Mouse (Mus musculus) heart, embryonic 12.5 days (tissue): ENCODE results near the gene Uhrf2. TPM values are rescaled to one million over a fixed set of nuclear protein-coding genes. Genes with fewer than 3 reads are reported as not detected.

ENCODE experiments used
- ATAC-seq: fragments of 200-750 bp; cut with Nextera tagmentation; 2 replicates; pipeline ENCODE4 v1.8.0; 2017; ENCODE audit warnings: moderate TSS enrichment, moderate library complexity; ENCODE audit not compliant: insufficient number of reproducible peaks, low FRiP score
- H3K27ac ChIP-seq: fragments of 300-500 bp; sonication (generic); 2 replicates; pipeline ENCODE4 v1.5.1; 2016; ENCODE audit warnings: mild to moderate bottlenecking, moderate library complexity; ENCODE audit not compliant: poor library complexity, severe bottlenecking
- H3K27me3 ChIP-seq: fragments of 300-500 bp; sonication (generic); replicated peaks from 2 replicates; pipeline ENCODE4 v1.6.1; 2016; ENCODE audit warnings: mild to moderate bottlenecking, moderate library complexity
- H3K36me3 ChIP-seq: fragments of 300-500 bp; sonication (generic); 2 replicates; pipeline ENCODE4 v1.6.1; 2016; ENCODE audit warnings: mild to moderate bottlenecking, moderate library complexity
- H3K4me1 ChIP-seq: fragments of 300-500 bp; sonication (generic); replicated peaks from 2 replicates; pipeline ENCODE4 v1.6.1; 2016; ENCODE audit warnings: mild to moderate bottlenecking
- H3K4me2 ChIP-seq: fragments of 300-500 bp; sonication (generic); 2 replicates; pipeline ENCODE4 v1.6.1; 2016; ENCODE audit warnings: mild to moderate bottlenecking, moderate library complexity
- H3K4me3 ChIP-seq: fragments of 300-500 bp; sonication (generic); 2 replicates; pipeline ENCODE4 v1.5.1; 2016; ENCODE audit warnings: mild to moderate bottlenecking
- H3K9ac ChIP-seq: fragments of 300-500 bp; sonication (generic); 2 replicates; pipeline ENCODE4 v1.6.1; 2016; ENCODE audit warnings: mild to moderate bottlenecking, moderate library complexity
- H3K9me3 ChIP-seq: fragments of 300-500 bp; sonication (generic); replicated peaks from 2 replicates; pipeline ENCODE4 v1.6.1; 2016; ENCODE audit warnings: mild to moderate bottlenecking, moderate library complexity
- WGBS: fragments of 180-500 bp; shearing (Covaris S2); methylation state at CpG from one replicate; pipeline ENCODE4 v1.1.7; 2016; 5-methylcytosine and 5-hydroxymethylcytosine counted together
- polyA plus RNA-seq: library from polyadenylated mRNA; unstranded; fragments of >200 nt; fragmentation: Nextera tagmentation; extraction: Ambion mirVana; gene quantifications from 2 replicates; pipeline ENCODE4 v1.2.1, GENCODE M21; 2016

Gene Uhrf2
- polyA plus RNA-seq, 1 experiment from 2014 or later, result 68.4 TPM

DNA sequence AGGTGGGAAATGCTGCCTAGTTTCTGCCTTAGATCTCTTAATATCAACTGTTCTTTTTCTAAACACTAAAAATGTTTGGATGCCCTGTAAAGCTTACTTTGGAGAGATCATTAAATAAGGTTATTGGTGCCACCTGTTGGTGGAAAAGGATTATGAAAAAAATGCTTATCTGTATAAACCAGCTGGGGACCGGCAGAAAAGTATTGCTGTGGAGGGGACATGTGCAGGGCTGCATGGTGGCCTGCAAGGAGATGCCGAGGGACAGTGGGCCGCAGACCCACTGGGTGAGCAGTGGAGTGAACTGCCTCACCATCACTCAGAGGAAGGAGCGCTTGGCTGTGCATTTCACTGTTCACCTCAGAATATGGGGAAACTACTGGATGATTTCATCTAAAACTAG, 97.9 kb downstream of the Uhrf2 start:
- Histone ChIP-seq H3K36me3 (no peaks in the 10 kb centered on the region), H3K9ac (no peak overlapping the region), H3K4me1 (peaks cover 18% of the 10 kb centered on the region), H3K4me2 (no peak overlapping the region), H3K4me3 (no peak overlapping the region), H3K27me3 (no peaks in the 10 kb centered on the region), H3K27ac (no peak overlapping the region), H3K9me3 (no peaks in the 10 kb centered on the region)
- 59% methylated on average over 4 of the region's 4 CpGs for WGBS
- ATAC-seq, result no peak

GRCm38 (mm10) chr19:30136308-30136707, 106.0 kb downstream of the Uhrf2 start:
- WGBS, result 81% methylated on average over 1 of the region's 1 CpGs
- H3K27ac ChIP-seq, result no peak overlapping the region
- no peak for ATAC-seq
- H3K9ac ChIP-seq, result no peak overlapping the region
- H3K4me3 ChIP-seq, result no peak overlapping the region
- no peaks in the 10 kb centered on the region for H3K4me1 ChIP-seq
- H3K27me3 ChIP-seq, result no peaks in the 10 kb centered on the region
- no peak overlapping the region for H3K4me2 ChIP-seq
- H3K9me3 ChIP-seq, result no peaks in the 10 kb centered on the region
- no peaks in the 10 kb centered on the region for H3K36me3 ChIP-seq

Other genes starting within 250 kb of the Uhrf2 start
- 3.7 and 4.2 TPM in 2 replicates for gene 9930021J03Rik, start 224.5 kb upstream of the Uhrf2 start, polyA plus RNA-seq
- 19.7 and 20.7 TPM in 2 replicates for gene Ranbp6, start 217.5 kb upstream of the Uhrf2 start, polyA plus RNA-seq
- 5.3 and 5.5 TPM in 2 replicates for gene Il33, start 105.4 kb upstream of the Uhrf2 start, polyA plus RNA-seq
- gene Trpd52l3, start 26.7 kb upstream of the Uhrf2 start, polyA plus RNA-seq, result not detected in 2 replicates
- 4.7 and 4.9 TPM in 2 replicates for gene Gldc, start 144.9 kb downstream of the Uhrf2 start, polyA plus RNA-seq
- gene Mbl2, start 202.4 kb downstream of the Uhrf2 start, polyA plus RNA-seq, result not detected in 2 replicates